Mouse (Mus musculus) olfactory bulb, adult 2 months (tissue): Measurements from ENCODE around the gene Gfod1.

Source experiments
- CTCF ChIP-seq: fragments of 200-500 bp; IDR thresholded peaks from 2 replicates; pipeline ENCODE4 v1.5.1; 2012; ENCODE audit warnings: low read depth, mild to moderate bottlenecking, low read length, moderate library complexity; ENCODE audit not compliant: insufficient read depth
- POLR2A ChIP-seq: fragments of 200-500 bp; IDR thresholded peaks from 2 replicates; pipeline ENCODE4 v1.6.1; 2012; ENCODE audit warnings: mild to moderate bottlenecking, low read depth, low read length, moderate library complexity; ENCODE audit not compliant: insufficient read depth

GRCm38 (mm10) chr13:43273906-43274305, 30.1 kb downstream of the Gfod1 start:
- TF ChIP-seq POLR2A, result no peak
- TF ChIP-seq CTCF, result no peak
